Mouse (Mus musculus) ES-E14 (cell line): ENCODE measurements at regions not wholly inside any gene's neighbourhood (a gene's known extent, or its start where the extent isn't known, plus 50 kb on each side); places are given as distances from the start of the nearest gene placed in this dataset.

Source experiments
- DNase-seq: peaks from one replicate; pipeline ENCODE4 v3.0.0-alpha.2; 2013; ENCODE audit warnings: low read depth, low spot score
- H3K27ac ChIP-seq: 2 replicates; pipeline ENCODE4 v1.5.1; 2012; ENCODE audit warnings: low read depth, mild to moderate bottlenecking, low read length, moderate library complexity, mixed read lengths; ENCODE audit not compliant: poor library complexity, insufficient read depth, severe bottlenecking
- H3K36me3 ChIP-seq: 2 replicates; pipeline ENCODE4 v1.6.1; 2012; ENCODE audit warnings: mild to moderate bottlenecking, low read length, moderate library complexity, mixed read lengths; ENCODE audit not compliant: control insufficient read depth, poor library complexity, insufficient read depth, severe bottlenecking
- H3K4me1 ChIP-seq, 2 experiments: fragments of 150-350 bp in 1 of 2; sonication (generic) in 1 of 2; 2 replicates each; pipeline ENCODE4 v1.6.1; 2012; ENCODE audit warnings: low read length in 2 of 2, mild to moderate bottlenecking in 1 of 2, mixed read lengths in 1 of 2; ENCODE audit not compliant: control insufficient read depth in 2 of 2, insufficient read depth in 2 of 2, poor library complexity in 1 of 2
- H3K4me3 ChIP-seq, 2 experiments: fragments of 150-350 bp in 1 of 2; sonication (generic) in 1 of 2; 2 replicates each; pipeline ENCODE4 v1.5.1; 2012; ENCODE audit warnings: low read length in 2 of 2, low read depth in 1 of 2, mild to moderate bottlenecking in 1 of 2, mixed read lengths in 1 of 2; ENCODE audit not compliant: insufficient read depth in 1 of 2, poor library complexity in 1 of 2, severe bottlenecking in 1 of 2
- H3K9ac ChIP-seq: 2 replicates; pipeline ENCODE4 v1.6.1; 2012; ENCODE audit warnings: low read depth, mild to moderate bottlenecking, low read length, mixed read lengths; ENCODE audit not compliant: poor library complexity, insufficient read depth, severe bottlenecking
- H3K9me3 ChIP-seq: fragments of 150-350 bp; sonication (generic); 2 replicates; pipeline ENCODE4 v1.6.1; 2012; ENCODE audit warnings: low read depth, mild to moderate bottlenecking, low read length; ENCODE audit not compliant: control insufficient read depth, insufficient read depth
- CHD2 ChIP-seq: IDR thresholded peaks from 2 replicates; pipeline ENCODE4 v1.6.1; 2014; ENCODE audit warnings: mild to moderate bottlenecking, low read depth, low read length, inconsistent platforms
- HCFC1 ChIP-seq: IDR thresholded peaks from 2 replicates; pipeline ENCODE4 v1.6.1; 2012; ENCODE audit warnings: low read length, inconsistent platforms, borderline replicate concordance; ENCODE audit not compliant: insufficient read depth
- MAFK ChIP-seq: IDR thresholded peaks from 2 replicates; pipeline ENCODE4 v1.6.1; 2014; ENCODE audit warnings: mild to moderate bottlenecking, low read depth, low read length, inconsistent platforms; ENCODE audit not compliant: insufficient read depth
- ZC3H11A ChIP-seq: IDR thresholded peaks from 2 replicates; pipeline ENCODE4 v1.6.1; 2012; ENCODE audit warnings: low read depth, mild to moderate bottlenecking, inconsistent platforms, low read length, borderline replicate concordance
- ZNF384 ChIP-seq: IDR thresholded peaks from 2 replicates; pipeline ENCODE4 v1.6.1; 2012; ENCODE audit warnings: low read depth, low read length, inconsistent platforms
- in situ Hi-C, 2 experiments: fragments of 600-800 bp; cut with MboI; formaldehyde crosslinking; loops; one replicate each; pipeline ENCODE4 v1.15.1; 2025; ENCODE audit warnings: low sequenced_read_pairs in 2 of 2, inconsistent platforms in 1 of 2; ENCODE audit not compliant: unreplicated experiment in 2 of 2

DNA sequence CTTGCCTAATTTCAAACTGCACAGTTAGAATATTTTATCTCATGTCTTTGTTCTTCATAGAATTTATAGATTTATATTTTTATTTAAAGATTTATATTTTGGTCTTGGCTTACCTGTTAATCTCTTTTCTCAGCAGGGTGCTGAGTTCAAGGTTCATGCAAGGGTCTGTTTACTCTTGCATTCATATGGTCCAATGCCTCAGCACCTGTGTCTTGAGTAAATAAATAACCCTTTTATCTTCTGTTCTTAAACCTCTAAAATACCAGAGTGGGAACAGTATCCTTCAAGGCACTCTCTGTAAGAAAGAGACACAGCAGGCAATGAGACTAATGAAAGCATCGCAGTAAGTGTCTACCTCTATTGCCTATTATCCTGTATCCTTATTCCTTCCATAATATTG lies 290.3 kb downstream of the Lrrc3b start:
- Histone ChIP-seq H3K9ac (no peak overlapping the region), H3K9me3 (no peaks in the 10 kb centered on the region)
- DNase-seq = no peak

More for the DNA sequence above, 290.3 kb downstream of the Lrrc3b start:
- no peaks in the 10 kb centered on the region for H3K4me1 ChIP-seq
- H3K27ac ChIP-seq = no peak overlapping the region
- in situ Hi-C loops = no loop called here
- H3K4me3 ChIP-seq = no peak overlapping the region
- no peaks in the 10 kb centered on the region for H3K36me3 ChIP-seq
- TF ChIP-seq ZNF384 = no peak
- TF ChIP-seq HCFC1 = no peak
- no peak for TF ChIP-seq CHD2
- no peak for TF ChIP-seq ZC3H11A
- no peak for TF ChIP-seq MAFK
